Mouse (Mus musculus): ENCODE data around the gene Wdr82.

DNA sequence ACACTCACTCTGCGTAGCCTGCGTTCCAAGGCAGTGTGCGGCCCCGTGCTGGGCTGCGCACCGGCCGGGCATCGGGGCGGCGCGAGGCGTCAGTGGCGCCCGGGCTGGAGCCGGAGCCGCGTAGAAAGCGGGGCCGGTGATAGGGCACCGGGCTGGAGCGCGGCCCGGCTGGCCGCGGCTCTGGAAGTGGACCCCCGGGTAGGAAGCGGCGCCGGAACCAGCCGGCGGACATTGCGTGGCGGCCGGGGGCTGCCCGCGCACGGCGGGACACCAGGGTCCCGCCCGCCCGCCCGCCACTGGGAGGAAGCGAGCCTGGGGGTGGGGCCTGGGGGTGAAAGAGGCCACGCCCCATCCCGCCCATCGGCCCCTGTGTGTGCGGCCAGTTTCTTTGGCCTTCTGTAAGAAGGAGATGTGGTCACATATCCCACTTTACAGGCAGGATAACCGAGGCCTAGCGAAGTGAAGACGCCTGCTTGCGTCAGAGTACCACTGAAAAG, 28.3 kb downstream of the Wdr82 start:
- TF ChIP-seq CTCF (IDR thresholded peaks at IDR 0.05; ENCODE audit: control insufficient read depth, insufficient read depth, insufficient read length) (no peak), USF1 (IDR thresholded peaks at IDR 0.05; ENCODE audit: low read depth) (no peak), CEBPB (IDR thresholded peaks at IDR 0.05; ENCODE audit: low read depth) (no peak), FOSL1 (IDR thresholded peaks at IDR 0.05; ENCODE audit: insufficient read depth, low read length, poor library complexity, severe bottlenecking) (no peak), MAX (IDR thresholded peaks at IDR 0.05) (no peak)
